Mouse (Mus musculus) MEL-GATA-1-ER (cell line): Measurements from ENCODE around the gene Gm13103.
"Not testable (repeated sequence)": the region's sequence is repeated elsewhere in the genome, so short reads cannot be mapped to it uniquely, and the experiment has no call there.

ENCODE experiments used
- DNase-seq: peaks from one replicate; pipeline ENCODE4 v3.0.0-alpha.2; 2012; ENCODE audit warnings: low read depth; ENCODE audit errors: extremely low read depth

Gene Gm13103

GRCm38 (mm10) chr4:143846197-143846596 lies at the start of gene Gm13103:
Gene Gm13103, plus strand, starts transcription at chr4:143846497.
- DNase-seq, result not testable (repeated sequence)

- DNase-seq, result no peak
Observed at GRCm38 (mm10) chr4:143815993-143816392, 30.3 kb upstream of the Gm13103 start, which contains the start of gene Gm13084. Gene Gm13084, minus strand, starts transcription at chr4:143816093.

- DNase-seq, result not testable (repeated sequence)
Observed at GRCm38 (mm10) chr4:143882371-143882770, 36.1 kb downstream of the Gm13103 start.

GRCm38 (mm10) chr4:143894406-143894805 lies 48.1 kb downstream of the Gm13103 start:
- not testable (repeated sequence) for DNase-seq

- DNase-seq, result not testable (repeated sequence)
Observed at GRCm38 (mm10) chr4:143900280-143900679, 54.0 kb downstream of the Gm13103 start, which contains the start of gene Pramef6. Gene Pramef6, minus strand, starts transcription at chr4:143900380.
